Comparison of ENCODE assay signal across 9 mouse cellular contexts in genomic region chr10:127094382-127094802, GRCm38 (mm10). TPM values are rescaled to one million over a fixed set of nuclear protein-coding genes. Genes with fewer than 3 reads are reported as not detected.
DNase-seq lines count a peak whose midpoint lies in the region; ATAC-seq lines count a peak whose summit lies in the region.
"Had no signal": no experiment of that assay in that cellular context is flagged by ENCODE, and none has a peak within 500 bp of the region (broad histone marks: within the 10 kb centered on the region; RNA-seq: fewer than 3 reads in every experiment).

No protein-coding gene starts in this region.

- DNase-seq in heart, embryonic 10.5 days (ENCODE audit: low spot score), result no peak
- DNase-seq in urinary bladder, postnatal 14 days (ENCODE audit: low spot score), result peak; percentile 41
- no peak for DNase-seq in urinary bladder, postnatal 4 days (ENCODE audit: low spot score in 2 of 2)
- DNase-seq in yolk sac, embryonic 10.5 days (ENCODE audit: low spot score), result peak; percentile 30
- DNase-seq in adrenal gland, postnatal 10 days, result no peak
- no peak for DNase-seq in thymus, postnatal 25 days

- no peak overlapping the region for H3K4me2 ChIP-seq in heart, embryonic 16.5 days (ENCODE audit: low read depth, low read length)
- peak overlapping the region; percentile 30 for H3K4me2 ChIP-seq in lung, embryonic 15.5 days
- H3K4me2 ChIP-seq: limb, embryonic 13.5 days had no signal

- H3K4me3 ChIP-seq in heart, embryonic 16.5 days (ENCODE audit: low read length), result no peak overlapping the region
- H3K4me3 ChIP-seq in heart, embryonic 10.5 days, result no peak overlapping the region
- no peak overlapping the region for H3K4me3 ChIP-seq in lung, embryonic 15.5 days
- H3K4me3 ChIP-seq: limb, embryonic 13.5 days had no signal

- H3K36me3 ChIP-seq in heart, embryonic 16.5 days (ENCODE audit: control insufficient read depth, insufficient read depth), result peaks cover 9% of the 10 kb centered on the region
- peaks cover 37% of the 10 kb centered on the region for H3K36me3 ChIP-seq in heart, embryonic 10.5 days
- peaks cover 4% of the 10 kb centered on the region for H3K36me3 ChIP-seq in lung, embryonic 15.5 days

- H3K9me3 ChIP-seq in heart, embryonic 16.5 days (replicated peaks; ENCODE audit: control insufficient read depth, low read length), result no peaks in the 10 kb centered on the region
- no peaks in the 10 kb centered on the region for H3K9me3 ChIP-seq in heart, embryonic 10.5 days
- H3K9me3 ChIP-seq in lung, embryonic 15.5 days, result no peaks in the 10 kb centered on the region
- H3K9me3 ChIP-seq: limb, embryonic 13.5 days had no signal

- WGBS in heart, embryonic 16.5 days, result 24% methylated on average over 7 of the region's 7 CpGs
- WGBS in heart, embryonic 10.5 days, result 55% methylated on average over 7 of the region's 7 CpGs
- 22% methylated on average over 7 of the region's 7 CpGs for WGBS in lung, embryonic 15.5 days

- H3K27ac ChIP-seq in heart, embryonic 16.5 days (ENCODE audit: low read length), result no peak overlapping the region
- H3K27ac ChIP-seq in heart, embryonic 10.5 days, result no peak overlapping the region
- peak overlapping the region; percentile 75 for H3K27ac ChIP-seq in lung, embryonic 15.5 days
- H3K27ac ChIP-seq: limb, embryonic 13.5 days had no signal

- 0 out of 2 replicates have a peak, but pooled peaks have one; percentile 18 for ATAC-seq in heart, embryonic 16.5 days (replicated peaks; ENCODE audit: extremely low read depth, insufficient read depth, low FRiP score)
- ATAC-seq in lung, embryonic 15.5 days (ENCODE audit: borderline replicate concordance, extremely low read depth, low FRiP score, low TSS enrichment), result peak; percentile 73

- peaks cover 15% of the 10 kb centered on the region for H3K4me1 ChIP-seq in heart, embryonic 16.5 days (ENCODE audit: control insufficient read depth, insufficient read depth, low read length)
- H3K4me1 ChIP-seq in heart, embryonic 10.5 days, result peaks cover 30% of the 10 kb centered on the region
- peaks cover 53% of the 10 kb centered on the region for H3K4me1 ChIP-seq in lung, embryonic 15.5 days

- H3K27me3 ChIP-seq in heart, embryonic 16.5 days (ENCODE audit: control insufficient read depth, insufficient read depth, low read length), result peaks cover 43% of the 10 kb centered on the region
- H3K27me3 ChIP-seq in heart, embryonic 10.5 days (ENCODE audit: insufficient read depth, poor library complexity, severe bottlenecking), result peaks cover 58% of the 10 kb centered on the region
- peaks cover 39% of the 10 kb centered on the region for H3K27me3 ChIP-seq in lung, embryonic 15.5 days

- H3K9ac ChIP-seq in heart, embryonic 16.5 days (ENCODE audit: low read length), result no peak overlapping the region
- no peak overlapping the region for H3K9ac ChIP-seq in lung, embryonic 15.5 days
- H3K9ac ChIP-seq: limb, embryonic 13.5 days had no signal

RNA-seq across cellular contexts. Expression of gene Agap2, which starts 19.3 kb away (rescaled TPM):
- polyA plus RNA-seq in heart, embryonic 16.5 days (2015; fragmentation: Nextera tagmentation; extraction: Ambion mirVana), result 0.32 and 0.42 TPM in 2 replicates
- polyA plus RNA-seq in heart, embryonic 10.5 days (2016; fragmentation: Nextera tagmentation; extraction: Ambion mirVana), result 0.50 TPM in 1 of 2 replicates, not detected in the other
- polyA plus RNA-seq in lung, embryonic 15.5 days (2015; fragmentation: Nextera tagmentation; extraction: Ambion mirVana), result 0.05 and 0.07 TPM in 2 replicates
- 1 to 10 TPM; 5.7 to 6.2 TPM for total RNA-seq in adrenal gland, postnatal 10 days (2021)

RNA-seq across cellular contexts. Expression of gene Tspan31, which starts 24.3 kb away (rescaled TPM):
- 110 and 112 TPM in 2 replicates for polyA plus RNA-seq in heart, embryonic 16.5 days (2015; fragmentation: Nextera tagmentation; extraction: Ambion mirVana)
- polyA plus RNA-seq in heart, embryonic 10.5 days (2016; fragmentation: Nextera tagmentation; extraction: Ambion mirVana), result 138 and 154 TPM in 2 replicates
- 161 and 175 TPM in 2 replicates for polyA plus RNA-seq in lung, embryonic 15.5 days (2015; fragmentation: Nextera tagmentation; extraction: Ambion mirVana)
- total RNA-seq in adrenal gland, postnatal 10 days (2021), result 10 to 100 TPM; 81.7 to 94.3 TPM

RNA-seq across cellular contexts. Expression of gene Os9, which starts 26.5 kb away (rescaled TPM):
- 55.9 and 57.5 TPM in 2 replicates for polyA plus RNA-seq in heart, embryonic 16.5 days (2015; fragmentation: Nextera tagmentation; extraction: Ambion mirVana)
- 44.4 and 48.8 TPM in 2 replicates for polyA plus RNA-seq in heart, embryonic 10.5 days (2016; fragmentation: Nextera tagmentation; extraction: Ambion mirVana)
- 90.1 and 101 TPM in 2 replicates for polyA plus RNA-seq in lung, embryonic 15.5 days (2015; fragmentation: Nextera tagmentation; extraction: Ambion mirVana)
- 10 to 100 TPM; 82.0 to 88.6 TPM for total RNA-seq in adrenal gland, postnatal 10 days (2021)

RNA-seq across cellular contexts. Expression of gene Cdk4, which starts 31.1 kb away (rescaled TPM):
- polyA plus RNA-seq in heart, embryonic 16.5 days (2015; fragmentation: Nextera tagmentation; extraction: Ambion mirVana), result 834 and 885 TPM in 2 replicates
- polyA plus RNA-seq in heart, embryonic 10.5 days (2016; fragmentation: Nextera tagmentation; extraction: Ambion mirVana), result 1,495 and 2,024 TPM in 2 replicates
- polyA plus RNA-seq in lung, embryonic 15.5 days (2015; fragmentation: Nextera tagmentation; extraction: Ambion mirVana), result 1,786 and 1,890 TPM in 2 replicates
- 100 to 1,000 TPM; 267 to 302 TPM for total RNA-seq in adrenal gland, postnatal 10 days (2021)

RNA-seq across cellular contexts. Expression of gene March9, which starts 34.4 kb away (rescaled TPM):
- polyA plus RNA-seq in heart, embryonic 16.5 days (2015; fragmentation: Nextera tagmentation; extraction: Ambion mirVana), result 0.12 and 0.32 TPM in 2 replicates
- polyA plus RNA-seq in heart, embryonic 10.5 days (2016; fragmentation: Nextera tagmentation; extraction: Ambion mirVana), result 0.15 and 0.24 TPM in 2 replicates
- polyA plus RNA-seq in lung, embryonic 15.5 days (2015; fragmentation: Nextera tagmentation; extraction: Ambion mirVana), result 0.61 and 0.86 TPM in 2 replicates
- total RNA-seq in adrenal gland, postnatal 10 days (2021), result 1 to 10 TPM; 6.5 to 6.9 TPM

Comparison
In these comparisons a context has a peak if more than half of its experiments do, and no peak if none do; other contexts are left out.
1. DNase-seq: peak in urinary bladder, postnatal 14 days (single experiment) and yolk sac, embryonic 10.5 days (single experiment); none in heart, embryonic 10.5 days (single experiment), urinary bladder, postnatal 4 days (0 of 2), adrenal gland, postnatal 10 days (single experiment) and thymus, postnatal 25 days (single experiment).